Mouse (Mus musculus) heart, adult 2 months (tissue): ENCODE measurements around the gene Slc25a29.

Experiments
- CTCF ChIP-seq: fragments of 200-600 bp; IDR thresholded peaks from 2 replicates; pipeline ENCODE4 v1.8.1; 2022; ENCODE audit warnings: antibody characterized with exemption, mild to moderate bottlenecking, moderate library complexity
- EP300 ChIP-seq: fragments of 200-500 bp; IDR thresholded peaks from 2 replicates; pipeline ENCODE4 v1.6.1; 2011; ENCODE audit warnings: low read depth, low read length, control low read depth; ENCODE audit not compliant: insufficient read depth
- POLR2A ChIP-seq: fragments of 200-500 bp; IDR thresholded peaks from 2 replicates; pipeline ENCODE4 v1.6.1; 2011; ENCODE audit warnings: mild to moderate bottlenecking, low read depth, low read length, control low read depth; ENCODE audit not compliant: insufficient read depth

DNA sequence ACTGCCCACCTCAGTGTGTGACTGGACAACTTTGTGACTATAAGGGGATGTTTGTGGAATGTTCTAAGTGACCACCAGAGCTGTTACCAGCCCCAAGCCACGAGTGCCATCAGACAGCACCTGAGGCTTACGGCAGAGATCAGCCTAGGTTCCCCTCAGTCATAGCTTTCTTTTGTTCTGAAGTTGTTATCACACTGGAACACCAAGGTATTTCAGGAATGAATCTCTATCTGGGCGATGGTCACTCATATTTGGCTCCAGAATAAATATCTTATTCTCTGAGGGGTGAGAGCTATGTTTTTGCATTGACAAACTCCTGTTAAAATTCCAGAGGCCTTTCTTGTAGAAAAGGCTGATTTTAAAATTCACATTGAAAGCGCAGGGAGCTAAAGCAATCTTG, 43.5 kb upstream of the Slc25a29 start:
- TF ChIP-seq CTCF = no peak
- no peak for TF ChIP-seq POLR2A
- no peak for TF ChIP-seq EP300
